Mouse (Mus musculus) brain, embryonic 14.5 days (tissue): ENCODE results near the gene Slc16a6. TPM values are rescaled to one million over a fixed set of nuclear protein-coding genes. Genes with fewer than 3 reads are reported as not detected.

ENCODE experiments used
- DNase-seq: peaks from one replicate; pipeline ENCODE4 v3.0.0-alpha.2; 2011; ENCODE audit warnings: low read depth
- CTCF ChIP-seq: fragments of 200-500 bp; IDR thresholded peaks from 2 replicates; pipeline ENCODE4 v1.5.1; 2012; ENCODE audit warnings: inconsistent platforms, mild to moderate bottlenecking, moderate library complexity, borderline replicate concordance; ENCODE audit not compliant: insufficient read depth, insufficient read length; ENCODE audit errors: extremely low read depth
- POLR2A ChIP-seq: fragments of 200-500 bp; IDR thresholded peaks from 2 replicates; pipeline ENCODE4 v1.6.1; 2012; ENCODE audit warnings: mild to moderate bottlenecking, inconsistent platforms, borderline replicate concordance; ENCODE audit not compliant: poor library complexity, insufficient read depth, insufficient read length, severe bottlenecking; ENCODE audit errors: extremely low read depth
- polyA plus RNA-seq: library from polyadenylated mRNA; depleted of rRNA; stranded (reverse); fragments of >200 nt; gene quantifications from 2 replicates; pipeline ENCODE4 v1.2.3, GENCODE M21; 2012; rRNA removed

Slc16a6 gene
- 1.4 and 3.2 TPM in 2 replicates for polyA plus RNA-seq

GRCm38 (mm10) chr11:109473171-109474085, at the start of gene Slc16a6, which contains the start of gene Arsg:
TSS of gene Slc16a6 (minus strand) at chr11:109473598.
TSS of gene Arsg (plus strand) at chr11:109473374.
- TF ChIP-seq POLR2A (peak; percentile 89), CTCF (no peak)
- peak; percentile 96 for DNase-seq

DNA sequence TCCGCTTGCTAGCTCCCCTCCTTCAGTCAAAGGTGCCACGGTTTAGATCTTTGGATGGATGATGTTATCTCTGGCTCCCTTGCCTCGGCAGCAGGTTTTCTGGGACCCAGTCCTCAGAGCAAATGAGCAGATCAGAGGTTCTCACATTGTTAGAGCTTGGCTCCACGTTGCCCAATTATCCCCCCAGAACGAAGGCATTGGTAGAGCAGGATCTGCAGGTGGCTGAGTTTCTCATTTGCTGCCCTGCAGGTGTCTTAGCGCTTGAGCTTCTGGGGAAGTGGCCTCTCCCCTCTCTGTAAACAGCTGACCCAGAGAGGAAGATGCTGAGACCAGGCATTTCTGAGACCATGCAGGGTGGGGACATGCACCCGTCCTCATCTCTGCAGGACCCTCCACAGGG, 47.6 kb upstream of the Slc16a6 start:
- DNase-seq = peak; percentile 36
- TF ChIP-seq CTCF = no peak
- no peak for TF ChIP-seq POLR2A

GRCm38 (mm10) chr11:109517816-109518215, 44.4 kb upstream of the Slc16a6 start:
- no peak for TF ChIP-seq CTCF
- no peak for TF ChIP-seq POLR2A
- DNase-seq = no peak

DNA sequence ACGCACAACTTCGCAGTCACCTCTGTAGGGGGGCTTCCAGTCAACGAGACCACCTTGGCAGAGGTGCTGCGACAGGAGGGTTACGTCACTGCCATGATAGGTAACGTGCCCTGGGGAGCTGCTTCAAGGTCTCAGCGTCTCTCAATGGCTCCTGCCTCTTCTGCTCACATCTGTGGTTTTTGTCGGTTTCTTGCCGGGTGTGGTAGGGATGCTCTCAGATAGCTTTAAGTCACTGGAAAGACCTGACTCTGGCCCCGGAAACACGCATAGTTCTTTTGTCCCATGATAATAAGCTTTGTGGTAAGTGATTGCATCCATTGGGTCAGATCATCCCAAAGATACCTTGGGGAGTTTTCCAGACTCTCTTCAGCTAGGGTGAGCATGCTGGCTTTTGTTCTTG, 43.9 kb upstream of the Slc16a6 start:
- no peak for DNase-seq

DNA sequence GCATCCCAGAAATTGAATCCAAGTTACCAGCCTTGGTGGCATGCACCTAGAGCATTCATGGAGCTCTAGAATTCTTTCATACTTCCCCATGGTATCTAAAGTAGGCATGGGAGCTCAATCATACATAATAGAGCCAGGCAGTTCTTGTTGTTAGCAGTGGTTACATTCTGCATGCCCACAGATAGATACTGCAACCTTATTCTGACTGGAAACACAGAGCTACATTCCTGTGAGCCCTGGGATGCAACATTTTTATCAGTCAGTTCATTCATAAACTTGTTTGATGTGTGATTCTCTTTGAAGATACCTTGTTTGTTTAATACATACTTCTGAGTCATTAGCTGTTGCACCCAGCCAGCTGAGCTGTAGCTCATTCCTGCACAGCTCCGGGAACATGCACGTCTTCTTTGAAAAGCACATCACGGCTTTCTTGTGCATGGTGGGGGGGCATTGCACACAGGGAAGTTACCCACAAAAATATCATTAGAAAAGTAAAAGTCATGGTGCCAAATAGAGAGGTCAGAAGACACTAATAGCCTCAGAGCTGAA, 40.7 kb upstream of the Slc16a6 start:
- DNase-seq = no peak
- TF ChIP-seq POLR2A = no peak
- TF ChIP-seq CTCF = no peak

More for the DNA sequence above, 43.9 kb upstream of the Slc16a6 start:
- TF ChIP-seq POLR2A (no peak), CTCF (no peak)

- DNase-seq = no peak
- TF ChIP-seq CTCF (no peak), POLR2A (no peak)
Observed at GRCm38 (mm10) chr11:109512995-109513675, 39.7 kb upstream of the Slc16a6 start.

GRCm38 (mm10) chr11:109507068-109507467, 33.7 kb upstream of the Slc16a6 start:
- no peak for TF ChIP-seq CTCF
- no peak for TF ChIP-seq POLR2A
- DNase-seq = no peak

DNA sequence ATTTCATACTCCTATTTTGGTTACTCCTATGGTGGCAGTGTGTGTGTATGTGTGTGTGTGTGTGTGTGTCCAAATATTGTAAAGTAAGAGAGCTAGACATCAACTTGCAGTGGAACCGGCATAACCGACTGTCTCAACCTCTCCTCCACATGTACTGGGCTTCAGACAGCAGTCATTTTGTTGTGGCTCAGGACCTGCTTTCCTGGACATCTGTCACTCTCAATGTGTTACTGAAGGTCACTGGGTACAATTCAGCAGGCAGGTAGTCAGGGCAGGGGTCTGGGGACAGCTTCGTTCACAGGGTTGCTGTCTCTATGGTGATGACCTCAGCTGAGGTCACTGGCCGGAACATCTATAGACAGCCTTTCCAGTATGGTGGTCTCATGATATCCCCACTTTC, 32.4 kb upstream of the Slc16a6 start:
- no peak for DNase-seq
- TF ChIP-seq POLR2A (no peak), CTCF (no peak)

GRCm38 (mm10) chr11:109504977-109505376, 31.6 kb upstream of the Slc16a6 start:
- TF ChIP-seq CTCF (no peak), POLR2A (no peak)
- DNase-seq = peak; percentile 41

DNA sequence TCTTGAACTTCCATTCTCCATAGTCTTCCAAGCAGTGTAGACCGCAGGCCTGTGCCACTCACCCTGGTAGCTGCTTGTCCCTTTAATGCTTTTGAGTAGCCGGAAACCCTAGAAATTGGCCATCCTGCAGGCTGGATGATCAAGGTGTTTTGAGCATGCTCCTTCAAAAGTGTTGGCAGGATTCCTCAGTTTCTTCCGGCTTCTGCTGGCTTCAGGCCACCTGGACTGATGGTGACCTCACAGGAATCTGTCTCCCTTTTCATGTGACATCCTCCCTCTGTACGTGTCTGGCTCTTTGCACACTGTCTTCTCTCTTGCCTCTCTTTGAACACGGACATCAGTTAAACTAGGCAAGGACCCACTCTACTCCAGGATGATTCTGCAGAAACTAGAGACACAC, 26.8 kb upstream of the Slc16a6 start:
- no peak for DNase-seq
- no peak for TF ChIP-seq POLR2A
- TF ChIP-seq CTCF = no peak

- no peak for DNase-seq
- TF ChIP-seq CTCF (no peak), POLR2A (no peak)
Observed at GRCm38 (mm10) chr11:109497990-109498389, 24.6 kb upstream of the Slc16a6 start.

GRCm38 (mm10) chr11:109496996-109497714, 23.8 kb upstream of the Slc16a6 start:
- DNase-seq = peak; percentile 93

More at GRCm38 (mm10) chr11:109496996-109497714, 23.8 kb upstream of the Slc16a6 start:
- TF ChIP-seq POLR2A (no peak), CTCF (no peak)
